Mouse (Mus musculus): ENCODE data around the gene Itpr1. TPM values are rescaled to one million over a fixed set of nuclear protein-coding genes. Genes with fewer than 3 reads are reported as not detected.

The Itpr1 gene
- polyA plus RNA-seq, 1 experiment = not detected

DNA sequence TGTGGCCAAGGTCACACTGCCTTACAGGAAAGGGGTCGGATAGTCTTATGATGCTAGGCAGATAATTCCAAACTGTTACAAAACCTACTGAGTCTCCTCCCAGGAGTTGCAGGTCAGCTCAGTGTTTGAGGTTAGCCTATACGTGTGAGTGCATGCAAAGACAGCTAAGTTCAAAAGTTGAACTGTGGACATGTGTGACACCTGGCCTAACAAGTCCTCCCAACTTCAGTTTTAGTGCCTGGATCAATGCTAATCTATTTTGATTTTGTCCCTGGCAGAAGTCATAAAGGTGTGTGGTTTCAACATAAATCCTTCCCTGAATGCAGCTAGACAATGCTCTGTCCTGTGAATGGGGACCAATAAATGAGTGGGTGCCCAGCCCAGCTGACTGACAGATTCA, 167.3 kb downstream of the Itpr1 start:
- WGBS = 88% methylated on average over 2 of the region's 2 CpGs

DNA sequence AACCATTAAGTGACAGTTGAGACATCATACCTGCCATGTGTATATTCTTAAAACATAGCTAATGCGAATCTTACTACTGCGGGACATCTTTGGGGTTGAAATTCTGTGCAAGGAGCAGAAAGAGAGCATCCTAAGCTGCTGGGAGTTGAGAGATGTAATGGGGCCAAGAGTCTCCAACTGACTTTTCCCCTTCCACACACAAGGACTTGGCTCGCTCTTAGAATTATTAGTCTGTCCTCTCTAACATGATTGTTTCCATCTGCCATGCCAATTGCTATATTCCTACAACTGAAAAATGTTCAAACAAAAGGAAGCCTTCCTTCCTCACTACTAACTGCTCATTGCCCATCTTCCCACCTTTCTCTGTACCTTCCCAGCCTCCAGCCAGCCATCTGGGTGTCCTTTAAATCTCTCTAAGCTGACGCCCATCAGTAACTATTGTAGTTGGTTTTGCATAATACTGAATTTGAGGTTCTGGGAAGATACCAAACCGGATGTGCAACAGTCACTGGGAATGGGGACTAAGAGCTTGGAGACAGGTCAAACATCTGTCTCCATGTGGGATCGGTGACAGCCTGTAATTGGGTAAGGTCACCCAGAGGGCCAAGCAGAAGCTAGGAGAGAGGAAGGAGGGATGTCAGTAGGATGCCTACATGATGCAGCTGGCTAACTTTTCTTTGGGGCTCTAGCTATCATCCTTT, 177.9 kb downstream of the Itpr1 start:
- no peak overlapping the region for H3K4me3 ChIP-seq (ENCODE audit: insufficient read depth, low read depth, low read length)
- H3K4me1 ChIP-seq (ENCODE audit: control insufficient read depth, insufficient read depth, low read length) = no peaks in the 10 kb centered on the region
- no peak overlapping the region for H3K27ac ChIP-seq (ENCODE audit: insufficient read depth, low read depth, low read length)
- 91% methylated on average over 6 of the region's 6 CpGs for WGBS
- no peak for TF ChIP-seq POLR2A (IDR thresholded peaks at IDR 0.05; ENCODE audit: insufficient read depth, low read depth, low read length)
- TF ChIP-seq CTCF (IDR thresholded peaks at IDR 0.05; ENCODE audit: insufficient read depth, low read depth, low read length) = no peak

More for the DNA sequence above, 167.3 kb downstream of the Itpr1 start:
- Histone ChIP-seq H3K27ac (ENCODE audit: insufficient read depth, low read depth, low read length) (no peak overlapping the region), H3K4me1 (ENCODE audit: control insufficient read depth, insufficient read depth, low read length) (no peaks in the 10 kb centered on the region), H3K4me3 (ENCODE audit: insufficient read depth, low read depth, low read length) (no peak overlapping the region)
- TF ChIP-seq POLR2A (IDR thresholded peaks at IDR 0.05; ENCODE audit: insufficient read depth, low read depth, low read length) (no peak), CTCF (IDR thresholded peaks at IDR 0.05; ENCODE audit: insufficient read depth, low read depth, low read length) (no peak)

DNA sequence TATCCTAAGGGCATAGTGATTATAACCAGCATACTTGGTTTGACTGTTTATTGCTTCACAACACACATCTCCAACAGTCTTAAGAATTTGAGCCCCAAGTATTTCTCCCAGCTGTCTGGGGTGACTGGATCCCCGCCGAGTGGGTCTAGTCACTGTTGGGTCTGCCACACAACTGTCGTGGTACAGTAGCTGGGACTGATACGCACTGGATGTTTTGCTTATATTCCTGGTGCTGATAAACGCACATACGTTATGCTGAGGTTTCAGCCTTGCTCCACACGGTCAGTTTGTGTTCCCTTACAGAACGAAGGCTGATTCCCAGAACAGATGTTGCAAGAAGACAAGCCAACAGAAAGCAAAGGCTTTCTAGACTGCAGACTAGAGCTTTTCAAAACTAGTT, 180.2 kb downstream of the Itpr1 start:
- no peak overlapping the region for H3K4me3 ChIP-seq (ENCODE audit: insufficient read depth, low read depth, low read length)
- H3K4me1 ChIP-seq (ENCODE audit: control insufficient read depth, insufficient read depth, low read length) = no peaks in the 10 kb centered on the region
- H3K27ac ChIP-seq (ENCODE audit: insufficient read depth, low read depth, low read length) = no peak overlapping the region
- TF ChIP-seq CTCF (IDR thresholded peaks at IDR 0.05; ENCODE audit: insufficient read depth, low read depth, low read length) (no peak), POLR2A (IDR thresholded peaks at IDR 0.05; ENCODE audit: insufficient read depth, low read depth, low read length) (no peak)
- 96% methylated on average over 8 of the region's 8 CpGs for WGBS

DNA sequence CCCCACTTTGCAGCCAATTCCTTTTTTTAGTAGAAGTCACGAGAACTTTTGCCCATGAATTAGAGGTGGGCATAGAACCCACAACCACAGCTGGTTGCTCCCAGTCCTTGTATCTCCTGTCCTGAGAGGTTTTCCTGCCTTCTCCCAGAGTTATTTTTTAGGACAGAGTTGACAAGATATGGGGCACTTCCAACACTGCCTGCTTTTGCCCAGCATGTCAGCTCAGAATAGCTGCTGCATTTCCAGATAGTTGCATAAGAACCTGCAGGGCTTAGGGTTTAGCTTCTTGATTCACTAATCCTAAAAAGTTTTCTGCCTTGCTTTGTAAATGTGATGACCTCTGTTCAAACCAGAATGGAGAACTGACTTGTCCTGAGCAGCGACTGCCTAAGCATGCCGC, 185.1 kb downstream of the Itpr1 start:
- H3K27ac ChIP-seq (ENCODE audit: insufficient read depth, low read depth, low read length) = no peak overlapping the region
- H3K4me3 ChIP-seq (ENCODE audit: insufficient read depth, low read depth, low read length) = no peak overlapping the region
- no peaks in the 10 kb centered on the region for H3K4me1 ChIP-seq (ENCODE audit: control insufficient read depth, insufficient read depth, low read length)
- TF ChIP-seq CTCF (IDR thresholded peaks at IDR 0.05; ENCODE audit: insufficient read depth, low read depth, low read length) = no peak
- no peak for TF ChIP-seq POLR2A (IDR thresholded peaks at IDR 0.05; ENCODE audit: insufficient read depth, low read depth, low read length)
- 86% methylated on average over 3 of the region's 3 CpGs for WGBS

DNA sequence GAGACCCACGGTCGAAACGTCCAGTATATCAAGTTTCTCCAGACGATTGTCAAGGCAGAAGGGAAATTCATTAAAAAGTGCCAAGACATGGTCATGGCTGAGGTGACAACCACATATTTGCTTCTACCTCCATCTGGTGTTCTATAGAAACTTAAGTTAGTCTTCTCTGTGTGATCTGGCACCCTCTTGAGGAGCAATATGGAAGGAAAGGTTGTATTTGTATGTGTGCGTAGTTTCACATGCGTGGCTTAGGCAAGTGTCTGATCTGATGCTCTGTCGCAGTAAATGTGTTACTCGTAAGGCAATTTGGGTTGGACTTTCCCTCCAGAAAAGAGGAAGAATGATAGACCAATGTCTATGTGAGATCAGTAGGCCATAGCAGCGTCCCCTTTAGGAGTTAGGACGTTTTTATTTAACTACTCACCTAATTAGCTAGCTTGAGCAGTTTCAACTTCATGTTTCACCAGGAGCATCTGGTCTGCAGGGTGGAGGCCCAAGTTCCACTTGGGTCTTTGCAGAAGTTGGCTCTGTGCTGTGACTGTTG, 188.6 kb downstream of the Itpr1 start:
- no peak overlapping the region for H3K27ac ChIP-seq (ENCODE audit: insufficient read depth, low read depth, low read length)
- no peak for TF ChIP-seq CTCF (IDR thresholded peaks at IDR 0.05; ENCODE audit: insufficient read depth, low read depth, low read length)
- TF ChIP-seq POLR2A (IDR thresholded peaks at IDR 0.05; ENCODE audit: insufficient read depth, low read depth, low read length) = no peak
- WGBS = 89% methylated on average over 10 of the region's 10 CpGs
- H3K4me1 ChIP-seq (ENCODE audit: control insufficient read depth, insufficient read depth, low read length) = no peaks in the 10 kb centered on the region
- H3K4me3 ChIP-seq (ENCODE audit: insufficient read depth, low read depth, low read length) = no peak overlapping the region

DNA sequence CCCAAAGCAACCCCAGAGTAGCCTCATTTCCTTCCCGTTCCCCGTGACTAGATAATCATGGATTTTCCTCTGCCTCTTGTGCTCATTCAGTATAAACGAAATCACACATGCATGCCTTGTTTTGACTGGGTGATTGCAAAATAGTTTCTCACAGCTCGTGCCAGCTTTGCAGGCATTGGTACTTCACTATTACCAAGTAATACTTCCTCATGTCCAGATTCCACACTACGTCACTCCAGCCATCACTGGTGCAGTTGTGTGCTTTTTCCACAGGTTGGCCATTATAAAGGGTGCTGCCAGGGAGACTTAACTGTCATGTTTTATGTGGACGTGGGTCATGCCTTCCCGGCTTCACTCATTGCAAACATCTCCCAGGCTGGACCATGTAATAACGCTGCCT, 191.8 kb downstream of the Itpr1 start:
- Histone ChIP-seq H3K4me1 (ENCODE audit: control insufficient read depth, insufficient read depth, low read length) (no peaks in the 10 kb centered on the region), H3K4me3 (ENCODE audit: insufficient read depth, low read depth, low read length) (no peak overlapping the region), H3K27ac (ENCODE audit: insufficient read depth, low read depth, low read length) (no peak overlapping the region)
- no peak for TF ChIP-seq POLR2A (IDR thresholded peaks at IDR 0.05; ENCODE audit: insufficient read depth, low read depth, low read length)
- TF ChIP-seq CTCF (IDR thresholded peaks at IDR 0.05; ENCODE audit: insufficient read depth, low read depth, low read length) = no peak
- 78% methylated on average over 8 of the region's 8 CpGs for WGBS

DNA sequence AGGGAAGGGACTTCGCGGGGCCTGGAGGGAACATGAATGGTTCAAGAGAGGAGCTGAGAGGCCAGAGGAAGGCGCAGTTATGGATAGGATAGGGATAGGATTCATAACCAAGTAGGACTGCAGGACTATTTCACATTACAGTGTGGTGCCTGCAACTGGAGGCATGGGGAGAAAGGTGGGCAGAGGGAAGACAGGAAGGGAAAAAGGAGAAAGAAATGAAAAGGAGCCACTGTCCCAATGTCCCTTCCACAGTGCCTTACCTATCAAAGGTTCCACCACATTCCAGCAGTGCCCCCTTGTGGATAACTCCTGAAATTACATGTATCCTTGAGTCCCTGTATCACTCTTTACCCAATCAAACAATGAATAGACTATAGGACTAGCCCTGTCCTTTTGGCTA, 195.2 kb downstream of the Itpr1 start:
- Histone ChIP-seq H3K27ac (ENCODE audit: insufficient read depth, low read depth, low read length) (no peak overlapping the region), H3K4me1 (ENCODE audit: control insufficient read depth, insufficient read depth, low read length) (no peaks in the 10 kb centered on the region), H3K4me3 (ENCODE audit: insufficient read depth, low read depth, low read length) (no peak overlapping the region)
- TF ChIP-seq POLR2A (IDR thresholded peaks at IDR 0.05; ENCODE audit: insufficient read depth, low read depth, low read length) (no peak), CTCF (IDR thresholded peaks at IDR 0.05; ENCODE audit: insufficient read depth, low read depth, low read length) (no peak)
- WGBS = 96% methylated on average over 3 of the region's 3 CpGs

DNA sequence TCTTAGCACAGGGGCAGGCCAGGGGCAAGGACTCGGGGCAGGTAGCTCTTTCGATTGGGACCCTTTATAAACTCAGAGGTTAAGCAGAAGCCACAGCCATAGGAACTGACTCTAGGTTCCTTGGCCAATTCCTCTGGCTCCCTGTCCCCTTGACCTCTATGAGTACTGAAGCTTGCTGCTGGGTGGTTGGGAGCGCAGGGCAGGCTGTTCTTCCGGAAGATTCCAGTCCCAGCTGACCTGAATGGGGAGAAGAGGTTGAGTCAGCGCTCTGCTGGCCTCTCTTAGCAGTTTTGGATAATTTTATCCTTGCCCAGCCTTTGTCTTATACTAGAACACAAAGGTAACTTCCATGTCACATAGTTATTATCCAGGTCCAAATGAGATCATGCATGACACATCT, 195.8 kb downstream of the Itpr1 start:
- no peak overlapping the region for H3K4me3 ChIP-seq (ENCODE audit: insufficient read depth, low read depth, low read length)
- H3K4me1 ChIP-seq (ENCODE audit: control insufficient read depth, insufficient read depth, low read length) = no peaks in the 10 kb centered on the region
- TF ChIP-seq CTCF (IDR thresholded peaks at IDR 0.05; ENCODE audit: insufficient read depth, low read depth, low read length) = no peak
- no peak for TF ChIP-seq POLR2A (IDR thresholded peaks at IDR 0.05; ENCODE audit: insufficient read depth, low read depth, low read length)
- WGBS = 92% methylated on average over 5 of the region's 5 CpGs
- no peak overlapping the region for H3K27ac ChIP-seq (ENCODE audit: insufficient read depth, low read depth, low read length)

DNA sequence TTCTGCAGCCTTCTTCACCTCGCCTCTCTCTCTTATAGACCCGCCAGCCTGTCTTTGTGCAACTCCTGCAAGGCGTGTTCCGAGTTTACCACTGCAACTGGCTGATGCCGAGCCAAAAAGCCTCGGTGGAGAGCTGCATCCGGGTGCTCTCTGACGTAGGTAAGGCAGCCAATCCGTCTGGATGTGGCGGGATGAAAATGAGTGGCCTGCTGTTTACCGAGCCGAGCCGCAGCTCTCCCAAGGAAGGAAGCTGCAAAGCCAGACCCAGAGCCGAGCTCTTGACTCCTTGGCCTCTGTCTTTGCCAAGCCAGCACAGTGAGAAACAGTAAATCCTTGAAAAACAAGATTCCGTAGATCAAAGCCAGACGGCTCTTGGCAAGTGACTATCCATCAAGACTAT, 197.9 kb downstream of the Itpr1 start:
- no peak for TF ChIP-seq POLR2A (IDR thresholded peaks at IDR 0.05; ENCODE audit: insufficient read depth, low read depth, low read length)
- WGBS = 67% methylated on average over 16 of the region's 16 CpGs

More for the DNA sequence above, 197.9 kb downstream of the Itpr1 start:
- H3K4me3 ChIP-seq (ENCODE audit: insufficient read depth, low read depth, low read length) = no peak overlapping the region
- no peak overlapping the region for H3K27ac ChIP-seq (ENCODE audit: insufficient read depth, low read depth, low read length)
- H3K4me1 ChIP-seq (ENCODE audit: control insufficient read depth, insufficient read depth, low read length) = no peaks in the 10 kb centered on the region

Measured in olfactory bulb, adult 2 months (tissue).